Mouse (Mus musculus) testis, adult 2 months (tissue): ENCODE data around the gene Psmd12. TPM values are rescaled to one million over a fixed set of nuclear protein-coding genes. Genes with fewer than 3 reads are reported as not detected.
A peak's percentile ranks its signal among the peaks of the same experiment; 100 is the strongest.

ENCODE experiments used
- H3K27ac ChIP-seq: fragments of 200-500 bp; 2 replicates; pipeline ENCODE4 v1.5.1; 2012; ENCODE audit warnings: low read depth, low read length; ENCODE audit not compliant: control insufficient read depth, insufficient read depth
- H3K27me3 ChIP-seq: fragments of 200-500 bp; 2 replicates; pipeline ENCODE4 v1.6.1; 2012; ENCODE audit warnings: mild to moderate bottlenecking, low read length, moderate library complexity; ENCODE audit not compliant: control insufficient read depth, insufficient read depth
- H3K36me3 ChIP-seq: fragments of 200-500 bp; 2 replicates; pipeline ENCODE4 v1.6.1; 2012; ENCODE audit warnings: mild to moderate bottlenecking, low read length; ENCODE audit not compliant: control insufficient read depth, insufficient read depth
- H3K4me1 ChIP-seq: fragments of 200-500 bp; 2 replicates; pipeline ENCODE4 v1.6.1; 2012; ENCODE audit warnings: low read length; ENCODE audit not compliant: control insufficient read depth, insufficient read depth
- H3K4me3 ChIP-seq: fragments of 200-500 bp; 2 replicates; pipeline ENCODE4 v1.5.1; 2012; ENCODE audit warnings: low read depth, mild to moderate bottlenecking, low read length, moderate library complexity, mixed read lengths; ENCODE audit not compliant: control insufficient read depth
- CTCF ChIP-seq: fragments of 200-500 bp; IDR thresholded peaks from 2 replicates; pipeline ENCODE4 v1.5.1; 2012; ENCODE audit warnings: low read depth, mild to moderate bottlenecking, inconsistent platforms, low read length, moderate library complexity; ENCODE audit not compliant: control insufficient read depth, insufficient read depth, insufficient replicate concordance
- POLR2A ChIP-seq: fragments of 200-500 bp; IDR thresholded peaks from 2 replicates; pipeline ENCODE4 v1.6.1; 2012; ENCODE audit warnings: low read depth, mild to moderate bottlenecking, inconsistent platforms, low read length, moderate library complexity; ENCODE audit not compliant: control insufficient read depth
- polyA plus RNA-seq: library from polyadenylated mRNA; depleted of rRNA; stranded (reverse); fragments of >200 nt; gene quantifications from 2 replicates; pipeline ENCODE4 v1.2.3, GENCODE M21; 2012

Gene Psmd12
- polyA plus RNA-seq, 1 experiment = 28.0 TPM

- TF ChIP-seq CTCF (no peak), POLR2A (no peak)
- H3K4me3 ChIP-seq = no peak overlapping the region
- H3K27me3 ChIP-seq = no peaks in the 10 kb centered on the region
- H3K4me1 ChIP-seq = peaks cover 3% of the 10 kb centered on the region; the same call in 1 of the 2 replicates
- no peaks in the 10 kb centered on the region for H3K36me3 ChIP-seq
- H3K27ac ChIP-seq = peak overlapping the region; percentile 53; the same call in 1 of the 2 replicates
These were observed 53.0 kb downstream of the Psmd12 start for GRCm38 (mm10) chr11:107532271-107532670.

- Histone ChIP-seq H3K4me3 (no peak overlapping the region), H3K4me1 (no peaks in the 10 kb centered on the region), H3K36me3 (no peaks in the 10 kb centered on the region), H3K27me3 (no peaks in the 10 kb centered on the region), H3K27ac (no peak overlapping the region)
- TF ChIP-seq POLR2A = no peak
- TF ChIP-seq CTCF = no peak
These were observed 59.7 kb downstream of the Psmd12 start for GRCm38 (mm10) chr11:107538994-107539393.

- TF ChIP-seq POLR2A = no peak
- TF ChIP-seq CTCF = no peak
- Histone ChIP-seq H3K4me1 (no peaks in the 10 kb centered on the region), H3K27me3 (no peaks in the 10 kb centered on the region), H3K27ac (no peak overlapping the region), H3K36me3 (no peaks in the 10 kb centered on the region), H3K4me3 (no peak overlapping the region)
These were observed 61.1 kb downstream of the Psmd12 start for GRCm38 (mm10) chr11:107540339-107540738.

- Histone ChIP-seq H3K27me3 (no peaks in the 10 kb centered on the region), H3K27ac (no peak overlapping the region), H3K4me3 (no peak overlapping the region), H3K4me1 (peaks cover 10% of the 10 kb centered on the region), H3K36me3 (no peaks in the 10 kb centered on the region)
- no peak for TF ChIP-seq POLR2A
- no peak for TF ChIP-seq CTCF
These were observed 66.6 kb downstream of the Psmd12 start for GRCm38 (mm10) chr11:107545747-107546476.

GRCm38 (mm10) chr11:107546667-107547301 is 67.5 kb downstream of the Psmd12 start:
- Histone ChIP-seq H3K4me3 (peak overlapping the region; percentile 85), H3K36me3 (no peaks in the 10 kb centered on the region; the same call in 1 of the 2 replicates), H3K27ac (peak overlapping the region; percentile 65), H3K27me3 (no peaks in the 10 kb centered on the region), H3K4me1 (peaks cover 10% of the 10 kb centered on the region)
- 0 out of 2 replicates have a peak, but pooled peaks have one; percentile 13 for TF ChIP-seq POLR2A
- no peak for TF ChIP-seq CTCF

GRCm38 (mm10) chr11:107547351-107548203 is 68.3 kb downstream of the Psmd12 start, which contains the start of gene Helz:
TSS of gene Helz (plus strand) at chr11:107547930.
- TF ChIP-seq POLR2A = peak; percentile 60
- TF ChIP-seq CTCF = no peak
- H3K4me3 ChIP-seq = peak within 1 kb of the TSS; percentile 95
- peak within 1 kb of the TSS; percentile 80 for H3K27ac ChIP-seq
- H3K4me1 ChIP-seq = peaks cover 10% of the 10 kb centered on the region
- no peaks in the 10 kb centered on the region; the same call in 1 of the 2 replicates for H3K36me3 ChIP-seq
- H3K27me3 ChIP-seq = no peaks in the 10 kb centered on the region
